ENCODE assay signal across 9 mouse cellular contexts in genomic region chr9:56894006-56894405, GRCm38 (mm10). TPM values are rescaled to one million over a fixed set of nuclear protein-coding genes. Genes with fewer than 3 reads are reported as not detected.
DNase-seq lines count a peak whose midpoint lies in the region; ATAC-seq and TF ChIP-seq lines count a peak whose summit lies in the region.
"Had no signal": no experiment of that assay in that cellular context is flagged by ENCODE, and none has a peak within 500 bp of the region (broad histone marks: within the 10 kb centered on the region; RNA-seq: fewer than 3 reads in every experiment).

No protein-coding gene starts in this region.

- no peak for DNase-seq in kidney, adult 2 months
- peak; percentile 59 for DNase-seq in urinary bladder, postnatal 14 days (ENCODE audit: low spot score)
- no peak for DNase-seq in urinary bladder, postnatal 10 days (ENCODE audit: low spot score)
- DNase-seq in forebrain, postnatal 0 days: peak; percentile 51
- DNase-seq in lung, postnatal 36 days: peak; percentile 73
- DNase-seq in layer of hippocampus, postnatal 10 days (ENCODE audit: low spot score in 2 of 2): no peak
- DNase-seq in frontal cortex, postnatal 25 days (ENCODE audit: low spot score in 2 of 2): no peak
- DNase-seq: liver, embryonic 13.5 days had no signal

- H3K9ac ChIP-seq in kidney, embryonic 14.5 days (ENCODE audit: low read depth, low read length): no peak overlapping the region
- no peak overlapping the region for H3K9ac ChIP-seq in forebrain, postnatal 0 days
- H3K9ac ChIP-seq: liver, embryonic 13.5 days had no signal

- H3K36me3 ChIP-seq in kidney, embryonic 14.5 days (ENCODE audit: control insufficient read depth, insufficient read depth, low read length): peaks cover 3% of the 10 kb centered on the region; the same call in 1 of the 2 replicates
- H3K36me3 ChIP-seq in kidney, adult 2 months (ENCODE audit: control insufficient read depth, insufficient read depth, low read length): no peaks in the 10 kb centered on the region
- no peaks in the 10 kb centered on the region for H3K36me3 ChIP-seq in forebrain, postnatal 0 days (ENCODE audit: insufficient read depth)
- H3K36me3 ChIP-seq: liver, embryonic 13.5 days had no signal

- H3K27me3 ChIP-seq in kidney, embryonic 14.5 days (ENCODE audit: control insufficient read depth, insufficient read depth, low read length): no peaks in the 10 kb centered on the region
- H3K27me3 ChIP-seq in kidney, adult 2 months (replicated peaks; ENCODE audit: control insufficient read depth, insufficient read depth, low read length): no peaks in the 10 kb centered on the region
- no peaks in the 10 kb centered on the region for H3K27me3 ChIP-seq in forebrain, postnatal 0 days (ENCODE audit: insufficient read depth, low read length)
- H3K27me3 ChIP-seq: liver, embryonic 13.5 days had no signal

- H3K4me1 ChIP-seq in kidney, embryonic 14.5 days (ENCODE audit: control insufficient read depth, insufficient read depth, low read length): peaks cover 6% of the 10 kb centered on the region
- H3K4me1 ChIP-seq in kidney, adult 2 months (ENCODE audit: control insufficient read depth, insufficient read depth, low read length): no peaks in the 10 kb centered on the region
- no peaks in the 10 kb centered on the region for H3K4me1 ChIP-seq in forebrain, postnatal 0 days (ENCODE audit: insufficient read depth)

- no peak overlapping the region for H3K4me2 ChIP-seq in kidney, embryonic 14.5 days (replicated peaks; ENCODE audit: low read depth, low read length)
- no peak overlapping the region for H3K4me2 ChIP-seq in forebrain, postnatal 0 days (ENCODE audit: low read depth)
- H3K4me2 ChIP-seq: liver, embryonic 13.5 days had no signal

- WGBS in kidney, embryonic 14.5 days: 24% methylated on average over 3 of the region's 3 CpGs
- 8% methylated on average over 3 of the region's 3 CpGs for WGBS in kidney, adult 2 months
- 5% methylated on average over 3 of the region's 3 CpGs for WGBS in forebrain, postnatal 0 days

- no peak; the same call in 1 of the 2 replicates for TF ChIP-seq CTCF in kidney, adult 2 months (conservative IDR thresholded peaks at IDR 0.05; ENCODE audit: insufficient read depth, insufficient read length, low read depth, low read length)
- TF ChIP-seq CTCF in forebrain, postnatal 0 days (IDR thresholded peaks at IDR 0.05; ENCODE audit: low read depth): peak; percentile 45

- ATAC-seq in kidney, embryonic 14.5 days (ENCODE audit: low FRiP score, low TSS enrichment): no peak
- ATAC-seq in forebrain, postnatal 0 days: no peak

- H3K27ac ChIP-seq in kidney, embryonic 14.5 days (ENCODE audit: low read depth, low read length): peak overlapping the region; percentile 30; the same call in 1 of the 2 replicates
- no peak overlapping the region for H3K27ac ChIP-seq in kidney, adult 2 months (ENCODE audit: insufficient read depth, low read depth, low read length)
- no peak overlapping the region for H3K27ac ChIP-seq in forebrain, postnatal 0 days (ENCODE audit: low read depth, low read length)
- H3K27ac ChIP-seq: liver, embryonic 13.5 days had no signal

- H3K9me3 ChIP-seq in kidney, embryonic 14.5 days (ENCODE audit: control insufficient read depth, low read length): no peaks in the 10 kb centered on the region
- no peaks in the 10 kb centered on the region for H3K9me3 ChIP-seq in forebrain, postnatal 0 days (ENCODE audit: low read length)
- H3K9me3 ChIP-seq: liver, embryonic 13.5 days had no signal

- H3K4me3 ChIP-seq in kidney, embryonic 14.5 days (ENCODE audit: low read length): no peak overlapping the region
- no peak overlapping the region for H3K4me3 ChIP-seq in kidney, adult 2 months (ENCODE audit: insufficient read depth, low read depth, low read length)
- H3K4me3 ChIP-seq in forebrain, postnatal 0 days (ENCODE audit: low read depth, low read length): no peak overlapping the region
- H3K4me3 ChIP-seq: liver, embryonic 13.5 days had no signal

- no peak for TF ChIP-seq POLR2A in kidney, adult 2 months (IDR thresholded peaks at IDR 0.05; ENCODE audit: low read depth, low read length)

RNA-seq across cellular contexts. Expression of gene Cspg4, which starts 29.2 kb away (rescaled TPM):
- 15.7 and 19.2 TPM in 2 replicates for polyA plus RNA-seq in kidney, embryonic 14.5 days (2014; fragmentation: Nextera tagmentation; extraction: Ambion mirVana)
- polyA plus RNA-seq in kidney, adult 2 months (2012; rRNA removed): 14.5 and 20.5 TPM in 2 replicates
- 19.4 and 24.7 TPM in 2 replicates for total RNA-seq in forebrain, postnatal 0 days (2014; rRNA removed)
- 5.1 and 7.5 TPM in 2 replicates for polyA plus RNA-seq in forebrain, postnatal 0 days (2015; fragmentation: Nextera tagmentation; extraction: Ambion mirVana)
- 10 to 100 TPM; 37.0 to 37.5 TPM for total RNA-seq in layer of hippocampus, postnatal 10 days (2021)

RNA-seq across cellular contexts. Expression of gene Odf3l1, which starts 29.5 kb away (rescaled TPM):
- 0.20 TPM in 1 of 2 replicates, not detected in the other for polyA plus RNA-seq in kidney, embryonic 14.5 days (2014; fragmentation: Nextera tagmentation; extraction: Ambion mirVana)
- 1.8 and 2.0 TPM in 2 replicates for polyA plus RNA-seq in kidney, adult 2 months (2012; rRNA removed)
- not detected in 2 replicates for total RNA-seq in forebrain, postnatal 0 days (2014; rRNA removed)
- polyA plus RNA-seq in forebrain, postnatal 0 days (2015; fragmentation: Nextera tagmentation; extraction: Ambion mirVana): 0.12 and 0.13 TPM in 2 replicates
- under 1 TPM in 1 of 2 experiments, not detected in 1; 0.34 TPM for total RNA-seq in layer of hippocampus, postnatal 10 days (2021)
- polyA plus RNA-seq: liver, embryonic 13.5 days had no signal

RNA-seq across cellular contexts. Expression of gene Snx33, which starts 34.2 kb away (rescaled TPM):
- polyA plus RNA-seq in kidney, embryonic 14.5 days (2014; fragmentation: Nextera tagmentation; extraction: Ambion mirVana): 4.1 and 8.3 TPM in 2 replicates
- 11.8 and 12.0 TPM in 2 replicates for polyA plus RNA-seq in kidney, adult 2 months (2012; rRNA removed)
- 3.7 and 5.8 TPM in 2 replicates for total RNA-seq in forebrain, postnatal 0 days (2014; rRNA removed)
- 1.2 and 1.3 TPM in 2 replicates for polyA plus RNA-seq in forebrain, postnatal 0 days (2015; fragmentation: Nextera tagmentation; extraction: Ambion mirVana)
- 1 to 10 TPM; 4.8 to 5.3 TPM for total RNA-seq in layer of hippocampus, postnatal 10 days (2021)

RNA-seq across cellular contexts. Expression of gene Imp3, which starts 43.3 kb away (rescaled TPM):
- polyA plus RNA-seq in kidney, embryonic 14.5 days (2014; fragmentation: Nextera tagmentation; extraction: Ambion mirVana): 98.4 and 111 TPM in 2 replicates
- 151 and 189 TPM in 2 replicates for polyA plus RNA-seq in kidney, adult 2 months (2012; rRNA removed)
- total RNA-seq in forebrain, postnatal 0 days (2014; rRNA removed): 125 and 136 TPM in 2 replicates
- polyA plus RNA-seq in forebrain, postnatal 0 days (2015; fragmentation: Nextera tagmentation; extraction: Ambion mirVana): 87.5 and 104 TPM in 2 replicates
- total RNA-seq in layer of hippocampus, postnatal 10 days (2021): 10 to 100 TPM; 50.6 to 51.6 TPM

RNA-seq across cellular contexts. Expression of gene Snupn, which starts 56.7 kb away (rescaled TPM):
- 24.3 and 27.7 TPM in 2 replicates for polyA plus RNA-seq in kidney, embryonic 14.5 days (2014; fragmentation: Nextera tagmentation; extraction: Ambion mirVana)
- polyA plus RNA-seq in kidney, adult 2 months (2012; rRNA removed): 6.5 and 7.7 TPM in 2 replicates
- 21.4 and 21.9 TPM in 2 replicates for total RNA-seq in forebrain, postnatal 0 days (2014; rRNA removed)
- 19.4 and 23.2 TPM in 2 replicates for polyA plus RNA-seq in forebrain, postnatal 0 days (2015; fragmentation: Nextera tagmentation; extraction: Ambion mirVana)
- 10 to 100 TPM; 18.6 to 18.7 TPM for total RNA-seq in layer of hippocampus, postnatal 10 days (2021)

Comparison
In these comparisons a context has a peak if more than half of its experiments do, and no peak if none do; other contexts are left out.
1. DNase-seq: peak in urinary bladder, postnatal 14 days (single experiment), forebrain, postnatal 0 days (single experiment) and lung, postnatal 36 days (single experiment); none in kidney, adult 2 months (single experiment), urinary bladder, postnatal 10 days (single experiment), layer of hippocampus, postnatal 10 days (0 of 2) and frontal cortex, postnatal 25 days (0 of 2).